10 mouse cellular contexts compared by ENCODE assay signal in the genomic region with DNA sequence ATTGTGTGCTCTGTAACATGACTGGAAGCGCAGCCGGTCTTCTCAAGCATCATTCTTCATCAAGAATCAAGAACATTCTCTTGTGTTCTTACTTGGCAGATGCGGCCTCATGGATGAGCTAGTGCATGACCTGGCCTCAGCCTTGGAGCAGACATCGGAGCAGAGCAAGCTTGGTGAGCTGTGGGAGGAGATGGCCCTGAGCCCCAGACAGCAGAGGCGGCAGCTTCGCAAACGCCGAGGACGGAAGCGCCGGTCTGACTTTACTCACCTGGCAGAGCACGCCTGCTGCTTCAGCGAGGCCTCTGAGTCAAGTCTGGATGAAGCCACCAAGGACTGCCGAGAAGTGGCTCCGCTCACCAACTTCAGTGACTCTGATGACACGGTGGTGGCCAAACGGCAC.
"Had no signal": no experiment of that assay in that cellular context is flagged by ENCODE, and none has a peak within 500 bp of the region (broad histone marks: within the 10 kb centered on the region; RNA-seq: fewer than 3 reads in every experiment).

No protein-coding gene starts in this region.

- DNase-seq: kidney, postnatal 10 days; left cerebral cortex, postnatal 4 days; lung, embryonic 14.5 days; lung, postnatal 10 days; lung, postnatal 4 days; right cerebral cortex, postnatal 25 days; thymus, postnatal 14 days had no signal

- H3K27ac ChIP-seq: limb, embryonic 15.5 days; liver, embryonic 12.5 days; midbrain, embryonic 12.5 days had no signal

- H3K4me3 ChIP-seq: limb, embryonic 15.5 days; liver, embryonic 12.5 days; midbrain, embryonic 12.5 days had no signal

- H3K27me3 ChIP-seq: limb, embryonic 15.5 days; liver, embryonic 12.5 days; midbrain, embryonic 12.5 days had no signal

- ATAC-seq: liver, embryonic 12.5 days had no signal
